Mouse (Mus musculus) forebrain, embryonic 13.5 days (tissue): ENCODE data around the gene Tmem206. TPM values are rescaled to one million over a fixed set of nuclear protein-coding genes. Genes with fewer than 3 reads are reported as not detected.

ENCODE experiments used
- ATAC-seq: fragments of 200-750 bp; cut with Nextera tagmentation; 2 replicates; pipeline ENCODE4 v1.8.0; 2017
- H3K27ac ChIP-seq: fragments of 300-500 bp; sonication (generic); 2 replicates; pipeline ENCODE4 v1.5.1; 2015; ENCODE audit warnings: inconsistent platforms, mild to moderate bottlenecking, moderate library complexity
- H3K27me3 ChIP-seq: fragments of 300-500 bp; sonication (generic); 2 replicates; pipeline ENCODE4 v1.6.1; 2015; ENCODE audit warnings: mild to moderate bottlenecking, inconsistent platforms
- H3K36me3 ChIP-seq: fragments of 300-500 bp; sonication (generic); 2 replicates; pipeline ENCODE4 v1.6.1; 2015; ENCODE audit warnings: mild to moderate bottlenecking, inconsistent platforms; ENCODE audit not compliant: poor library complexity, severe bottlenecking
- H3K4me1 ChIP-seq: fragments of 300-500 bp; sonication (generic); 2 replicates; pipeline ENCODE4 v1.6.1; 2015; ENCODE audit warnings: inconsistent platforms
- H3K4me2 ChIP-seq: fragments of 300-500 bp; sonication (generic); 2 replicates; pipeline ENCODE4 v1.6.1; 2015; ENCODE audit warnings: inconsistent platforms, mild to moderate bottlenecking, moderate library complexity
- H3K4me3 ChIP-seq: fragments of 300-500 bp; sonication (generic); 2 replicates; pipeline ENCODE4 v1.5.1; 2015; ENCODE audit warnings: mild to moderate bottlenecking, inconsistent platforms
- H3K9ac ChIP-seq: fragments of 300-500 bp; sonication (generic); 2 replicates; pipeline ENCODE4 v1.6.1; 2015; ENCODE audit warnings: mild to moderate bottlenecking, inconsistent platforms
- H3K9me3 ChIP-seq: fragments of 300-500 bp; sonication (generic); replicated peaks from 2 replicates; pipeline ENCODE4 v1.6.1; 2016; ENCODE audit warnings: inconsistent platforms
- WGBS: fragments of 180-500 bp; shearing (Covaris S2); methylation state at CpG from one replicate; pipeline ENCODE4 v1.1.7; 2015; 5-methylcytosine and 5-hydroxymethylcytosine counted together
- polyA plus RNA-seq: library from polyadenylated mRNA; unstranded; fragments of >200 nt; fragmentation: Nextera tagmentation; extraction: Ambion mirVana; gene quantifications from 2 replicates; pipeline ENCODE4 v1.2.1, GENCODE M21; 2015

Gene Tmem206
- polyA plus RNA-seq, 1 experiment from 2014 or later = 41.3 TPM

GRCm38 (mm10) chr1:191395200-191395599 lies 69.5 kb downstream of the Tmem206 start:
- Histone ChIP-seq H3K4me1 (peaks cover 20% of the 10 kb centered on the region), H3K27ac (no peak overlapping the region), H3K36me3 (no peaks in the 10 kb centered on the region), H3K9ac (peak overlapping the region; percentile 78; the same call in 1 of the 2 replicates), H3K4me3 (peak overlapping the region; percentile 70), H3K9me3 (no peaks in the 10 kb centered on the region), H3K27me3 (peaks cover 3% of the 10 kb centered on the region; the same call in 1 of the 2 replicates), H3K4me2 (peak overlapping the region; percentile 82)
- WGBS = 49% methylated on average over 1 of the region's 1 CpGs
- ATAC-seq = no peak

GRCm38 (mm10) chr1:191395871-191396433 lies 70.2 kb downstream of the Tmem206 start:
- 1% methylated on average over 36 of the region's 43 CpGs for WGBS
- Histone ChIP-seq H3K36me3 (no peaks in the 10 kb centered on the region), H3K4me1 (peaks cover 20% of the 10 kb centered on the region), H3K4me3 (peak overlapping the region; percentile 70), H3K9me3 (no peaks in the 10 kb centered on the region), H3K9ac (peak overlapping the region; percentile 78), H3K27me3 (peaks cover 3% of the 10 kb centered on the region; the same call in 1 of the 2 replicates), H3K4me2 (peak overlapping the region; percentile 82), H3K27ac (peak overlapping the region; percentile 10; the same call in 1 of the 2 replicates)
- no peak for ATAC-seq

- Histone ChIP-seq H3K9ac (peak overlapping the region; percentile 78), H3K4me1 (peaks cover 19% of the 10 kb centered on the region), H3K9me3 (no peaks in the 10 kb centered on the region), H3K36me3 (no peaks in the 10 kb centered on the region), H3K27me3 (peaks cover 3% of the 10 kb centered on the region; the same call in 1 of the 2 replicates), H3K4me3 (peak overlapping the region; percentile 70), H3K4me2 (peak overlapping the region; percentile 82), H3K27ac (peak overlapping the region; percentile 69)
- 2% methylated on average over 23 of the region's 74 CpGs for WGBS
- ATAC-seq = peak; percentile 3
Observed at GRCm38 (mm10) chr1:191396446-191396845, 70.7 kb downstream of the Tmem206 start.

- peaks cover 17% of the 10 kb centered on the region for H3K4me1 ChIP-seq
- peak overlapping the region; percentile 82 for H3K4me2 ChIP-seq
- H3K9ac ChIP-seq = peak overlapping the region; percentile 78
- peaks cover 3% of the 10 kb centered on the region; the same call in 1 of the 2 replicates for H3K27me3 ChIP-seq
- WGBS = under 1% methylated on average over 76 of the region's 82 CpGs
- peak; percentile 98 for ATAC-seq
- peak overlapping the region; percentile 70 for H3K4me3 ChIP-seq
- no peaks in the 10 kb centered on the region for H3K36me3 ChIP-seq
- H3K27ac ChIP-seq = peak overlapping the region; percentile 90
- H3K9me3 ChIP-seq = no peaks in the 10 kb centered on the region
Observed at GRCm38 (mm10) chr1:191396897-191397849, 71.5 kb downstream of the Tmem206 start.

Other genes starting within 250 kb of the Tmem206 start
- gene Batf3, start 228.1 kb upstream of the Tmem206 start, polyA plus RNA-seq = 2.1 and 2.6 TPM in 2 replicates
- not detected in 2 replicates for gene Fam71a, start 161.1 kb upstream of the Tmem206 start, polyA plus RNA-seq
- gene Atf3, start 107.9 kb upstream of the Tmem206 start, polyA plus RNA-seq = 1.0 and 1.4 TPM in 2 replicates
- gene Nenf, start 7.7 kb upstream of the Tmem206 start, polyA plus RNA-seq = 66.3 and 69.3 TPM in 2 replicates
- gene Ppp2r5a, start 77.4 kb downstream of the Tmem206 start, polyA plus RNA-seq = 6.5 and 7.4 TPM in 2 replicates
- gene Dtl, start 249.6 kb downstream of the Tmem206 start, polyA plus RNA-seq = 44.4 and 51.0 TPM in 2 replicates
- gene Ints7, start 249.7 kb downstream of the Tmem206 start, polyA plus RNA-seq = 57.9 and 62.9 TPM in 2 replicates